Mouse (Mus musculus) G1E (cell line): ENCODE results near the gene Ggt6. TPM values are rescaled to one million over a fixed set of nuclear protein-coding genes. Genes with fewer than 3 reads are reported as not detected.

Experiments used
- ATAC-seq: 2 replicates; pipeline ENCODE4 v1.8.0; 2016; ENCODE audit warnings: mild to moderate bottlenecking; ENCODE audit not compliant: insufficient number of reproducible peaks, poor library complexity, low FRiP score, severe bottlenecking; ENCODE audit errors: extremely low read depth
- DNase-seq: peaks from one replicate; pipeline ENCODE4 v3.0.0; 2012; ENCODE audit warnings: low spot score
- H3K27me3 ChIP-seq: 2 replicates; pipeline ENCODE4 v1.6.1; 2012; ENCODE audit warnings: mild to moderate bottlenecking, low read length, inconsistent platforms; ENCODE audit not compliant: insufficient read depth
- H3K36me3 ChIP-seq: replicated peaks from 2 replicates; pipeline ENCODE3; 2012; ENCODE audit warnings: mild to moderate bottlenecking, inconsistent platforms
- H3K4me1 ChIP-seq: 2 replicates; pipeline ENCODE4 v1.6.1; 2012; ENCODE audit warnings: low read depth, low read length, inconsistent platforms, mixed read lengths; ENCODE audit not compliant: insufficient read depth
- H3K4me3 ChIP-seq: 2 replicates; pipeline ENCODE4 v1.5.1; 2012; ENCODE audit warnings: low read depth, mild to moderate bottlenecking, inconsistent platforms, low read length, moderate library complexity, mixed read lengths
- H3K9me3 ChIP-seq: replicated peaks from 2 replicates; pipeline ENCODE4 v1.6.1; 2012; ENCODE audit warnings: inconsistent platforms
- CTCF ChIP-seq: IDR thresholded peaks from 2 replicates; pipeline ENCODE4 v1.5.1; 2012; ENCODE audit warnings: low read depth, low read length, inconsistent platforms, mixed read lengths
- GATA1 ChIP-seq: IDR thresholded peaks from 2 replicates; pipeline ENCODE4 v1.6.1; 2012; ENCODE audit warnings: borderline replicate concordance, low read length, inconsistent platforms, mixed read lengths
- GATA2 ChIP-seq: IDR thresholded peaks from 2 replicates; pipeline ENCODE4 v1.6.1; 2012; ENCODE audit warnings: low read depth, low read length, inconsistent platforms, borderline replicate concordance
- POLR2AphosphoS5 ChIP-seq: IDR thresholded peaks from 2 replicates; pipeline ENCODE4 v1.6.1; 2012; ENCODE audit warnings: low read depth, low read length, inconsistent platforms; ENCODE audit not compliant: insufficient replicate concordance
- TAL1 ChIP-seq: conservative IDR thresholded peaks from 2 replicates; pipeline ENCODE4 v1.6.1; 2012; ENCODE audit warnings: low read depth, low read length, inconsistent platforms, mixed read lengths
- polyA plus RNA-seq: library from polyadenylated mRNA; stranded (reverse); fragments of >175 nt; gene quantifications from 2 replicates; pipeline ENCODE4 v1.2.3, GENCODE M21; 2012
- total RNA-seq, 2 experiments: library from RNA; stranded (forward) in 1 of 2; stranded (reverse) in 1 of 2; fragments of 200-1000 nt in 1 of 2; fragments of >200 nt in 1 of 2; fragmentation: Nextera tagmentation in 1 of 2; gene quantifications; 2 replicates each; pipeline ENCODE4 v1.2.3; 2014 to 2017

Ggt6 gene
- total and polyA plus RNA-seq, 3 experiments, result 0.05 TPM; not detected in 2

DNA sequence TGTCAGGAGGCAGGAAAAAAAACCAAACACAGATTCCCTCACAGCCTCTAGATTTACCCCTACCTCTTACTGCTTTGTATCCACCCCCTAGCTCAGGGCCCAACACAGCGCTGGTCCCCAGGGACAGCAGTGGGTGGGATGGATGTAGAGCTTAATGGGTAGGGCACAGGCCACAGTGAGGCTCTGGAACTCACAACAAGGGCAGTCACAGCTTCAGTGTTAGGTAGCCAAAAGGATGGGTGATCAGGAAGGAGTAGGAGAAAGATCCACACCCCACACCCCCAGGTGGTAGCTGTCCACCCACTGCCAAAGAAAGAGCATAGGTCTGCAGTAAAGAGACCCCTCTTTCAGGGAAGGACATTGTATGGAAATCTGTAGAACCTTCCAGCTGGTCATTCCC, 42.3 kb downstream of the Ggt6 start:
- DNase-seq, result no peak
- TF ChIP-seq TAL1 (no peak), GATA2 (no peak), CTCF (no peak), GATA1 (no peak), POLR2AphosphoS5 (no peak)
- peak overlapping the region; percentile 55; the same call in 1 of the 2 replicates for H3K4me3 ChIP-seq
- no peaks in the 10 kb centered on the region for H3K27me3 ChIP-seq
- H3K36me3 ChIP-seq, result peaks cover 93% of the 10 kb centered on the region
- no peak for ATAC-seq
- peaks cover 100% of the 10 kb centered on the region for H3K4me1 ChIP-seq
- no peaks in the 10 kb centered on the region for H3K9me3 ChIP-seq

- H3K27me3 ChIP-seq, result no peaks in the 10 kb centered on the region
These were observed 42.9 kb downstream of the Ggt6 start for GRCm38 (mm10) chr11:72478228-72478627.

DNA sequence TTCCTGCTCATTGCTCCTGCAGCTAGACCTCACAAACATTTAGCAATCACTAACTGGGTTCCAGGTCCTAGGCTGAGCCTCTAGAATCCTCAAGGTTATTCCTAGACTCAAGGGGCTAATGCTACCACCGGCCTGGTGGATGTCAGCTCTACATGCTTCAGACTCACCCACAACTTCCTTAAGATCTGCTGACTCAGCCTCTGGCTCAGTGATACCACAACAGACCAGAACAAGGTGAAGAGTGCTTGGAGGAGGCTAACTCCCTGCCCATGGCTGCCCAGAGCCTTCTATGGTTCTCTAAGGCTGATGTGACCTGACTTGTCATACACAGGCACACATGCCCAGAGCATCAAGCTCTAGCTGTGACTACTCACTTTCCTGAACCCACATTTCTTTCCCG, 44.2 kb downstream of the Ggt6 start:
- DNase-seq (no peak), ATAC-seq (no peak)
- H3K9me3 ChIP-seq, result no peaks in the 10 kb centered on the region
- no peak overlapping the region; the same call in 1 of the 2 replicates for H3K4me3 ChIP-seq
- H3K27me3 ChIP-seq, result no peaks in the 10 kb centered on the region
- peaks cover 91% of the 10 kb centered on the region for H3K36me3 ChIP-seq
- peaks cover 96% of the 10 kb centered on the region for H3K4me1 ChIP-seq
- TF ChIP-seq GATA1 (no peak), CTCF (no peak), POLR2AphosphoS5 (no peak), GATA2 (no peak), TAL1 (no peak)

More at GRCm38 (mm10) chr11:72478228-72478627, 42.9 kb downstream of the Ggt6 start:
- DNase-seq (no peak), ATAC-seq (no peak)
- H3K36me3 ChIP-seq, result peaks cover 93% of the 10 kb centered on the region
- peaks cover 100% of the 10 kb centered on the region for H3K4me1 ChIP-seq
- TF ChIP-seq TAL1 (no peak), POLR2AphosphoS5 (no peak), GATA2 (no peak), CTCF (no peak), GATA1 (no peak)
- peak overlapping the region; percentile 55; the same call in 1 of the 2 replicates for H3K4me3 ChIP-seq
- no peaks in the 10 kb centered on the region for H3K9me3 ChIP-seq

- Histone ChIP-seq H3K4me3 (peak overlapping the region; percentile 66; the same call in 1 of the 2 replicates), H3K36me3 (peaks cover 95% of the 10 kb centered on the region), H3K27me3 (no peaks in the 10 kb centered on the region), H3K4me1 (peaks cover 96% of the 10 kb centered on the region), H3K9me3 (no peaks in the 10 kb centered on the region)
- no peak for TF ChIP-seq TAL1
- no peak for TF ChIP-seq CTCF
- TF ChIP-seq GATA2, result no peak
- TF ChIP-seq POLR2AphosphoS5, result no peak
- no peak for TF ChIP-seq GATA1
- DNase-seq (no peak), ATAC-seq (no peak)
These were observed 46.0 kb downstream of the Ggt6 start for GRCm38 (mm10) chr11:72481313-72481712.

DNA sequence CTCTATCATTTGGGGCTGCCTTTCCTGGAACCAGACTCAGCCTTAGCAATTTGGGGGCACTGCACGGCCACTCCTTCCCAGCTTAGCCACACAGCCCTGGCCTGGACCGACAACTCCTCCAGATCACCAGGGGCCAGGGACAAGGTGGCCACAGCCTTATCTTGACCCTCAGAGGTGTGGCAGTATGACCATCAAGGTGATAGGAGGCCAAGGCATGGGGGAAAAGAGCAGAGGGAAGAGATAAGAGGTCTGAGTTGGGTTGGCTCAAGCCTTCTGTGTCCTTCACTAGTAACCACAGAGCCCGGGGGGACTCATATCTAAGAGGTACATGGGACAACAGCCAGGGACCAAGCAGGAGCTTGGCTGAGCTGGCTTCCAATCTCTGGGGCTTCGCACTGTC, 46.6 kb downstream of the Ggt6 start:
- TF ChIP-seq POLR2AphosphoS5 (no peak), TAL1 (peak; percentile 91)
- Histone ChIP-seq H3K27me3 (no peaks in the 10 kb centered on the region), H3K9me3 (no peaks in the 10 kb centered on the region), H3K4me1 (peaks cover 96% of the 10 kb centered on the region), H3K36me3 (peaks cover 94% of the 10 kb centered on the region), H3K4me3 (peak overlapping the region; percentile 66; the same call in 1 of the 2 replicates)
- peak; percentile 65 for ATAC-seq
- DNase-seq, result no peak

GRCm38 (mm10) chr11:72484549-72484948, 49.2 kb downstream of the Ggt6 start:
- H3K27me3 ChIP-seq, result no peaks in the 10 kb centered on the region
- ATAC-seq (no peak), DNase-seq (no peak)
- peaks cover 74% of the 10 kb centered on the region for H3K36me3 ChIP-seq
- TF ChIP-seq CTCF, result no peak
- TF ChIP-seq TAL1, result no peak
- no peak for TF ChIP-seq GATA1
- no peak for TF ChIP-seq POLR2AphosphoS5
- no peak for TF ChIP-seq GATA2
- H3K9me3 ChIP-seq, result no peaks in the 10 kb centered on the region
- peaks cover 90% of the 10 kb centered on the region for H3K4me1 ChIP-seq
- H3K4me3 ChIP-seq, result peak overlapping the region; percentile 64; the same call in 1 of the 2 replicates

DNA sequence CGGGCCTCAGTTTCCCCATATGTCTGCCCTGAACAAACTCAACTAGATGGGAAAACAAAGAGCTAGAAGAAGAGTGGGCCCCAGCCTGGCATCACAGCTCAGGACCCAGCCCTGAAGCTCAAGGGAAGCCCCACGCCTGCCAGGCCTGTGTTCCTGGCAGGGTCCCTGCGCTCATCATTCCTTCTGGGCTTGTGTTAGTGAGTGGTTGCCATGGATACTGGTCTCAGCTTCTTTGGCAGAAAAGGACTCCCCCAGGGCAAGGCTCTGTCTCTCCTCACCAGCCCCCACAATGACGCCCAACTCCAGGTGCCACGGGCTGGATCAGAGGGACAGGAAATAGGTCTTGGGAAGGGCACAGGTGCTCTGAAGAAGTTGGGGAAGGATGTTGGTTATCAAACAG, 49.8 kb downstream of the Ggt6 start:
- no peaks in the 10 kb centered on the region for H3K27me3 ChIP-seq
- no peak for ATAC-seq
- peaks cover 68% of the 10 kb centered on the region for H3K36me3 ChIP-seq
- DNase-seq, result no peak
- H3K4me1 ChIP-seq, result peaks cover 87% of the 10 kb centered on the region
- H3K9me3 ChIP-seq, result no peaks in the 10 kb centered on the region
- H3K4me3 ChIP-seq, result peak overlapping the region; percentile 64; the same call in 1 of the 2 replicates
- no peak for TF ChIP-seq POLR2AphosphoS5
- TF ChIP-seq GATA2, result no peak
- no peak for TF ChIP-seq TAL1
- no peak for TF ChIP-seq GATA1
- TF ChIP-seq CTCF, result no peak
